Mouse (Mus musculus): Measurements from ENCODE around the gene Tshb. TPM values are rescaled to one million over a fixed set of nuclear protein-coding genes. Genes with fewer than 3 reads are reported as not detected.
A peak's percentile ranks its signal among the peaks of the same experiment; 100 is the strongest.

Gene Tshb
- polyA plus RNA-seq, 1 experiment: not detected

DNA sequence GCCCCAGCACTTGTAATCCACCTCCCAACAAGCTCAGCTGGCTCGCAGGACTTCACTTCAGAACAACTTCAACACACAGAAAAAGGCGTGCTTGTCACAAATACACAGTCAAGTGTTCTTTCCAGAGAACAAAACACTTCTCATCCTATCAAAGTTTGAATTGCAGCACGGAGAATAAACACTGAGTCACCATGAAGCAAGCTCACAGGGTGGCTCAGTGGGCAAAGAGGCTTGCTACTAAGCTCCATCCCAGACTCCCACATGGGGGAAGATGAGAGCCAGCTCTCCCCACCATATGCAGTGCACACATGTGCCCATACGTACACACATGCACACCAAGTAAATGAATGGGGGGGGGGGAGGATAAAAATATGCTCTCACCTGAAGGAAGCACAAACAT is 39.3 kb downstream of the Tshb start:
- no peak for TF ChIP-seq POLR2AphosphoS2 (IDR thresholded peaks at IDR 0.05; ENCODE audit: insufficient read length, low read depth)
- no peak for TF ChIP-seq POLR2A (IDR thresholded peaks at IDR 0.05; ENCODE audit: insufficient read length, low read depth)
- TF ChIP-seq TCF12 (IDR thresholded peaks at IDR 0.05; ENCODE audit: insufficient read depth, poor library complexity, severe bottlenecking): no peak
- TF ChIP-seq SRF (IDR thresholded peaks at IDR 0.05; ENCODE audit: control insufficient read depth, insufficient read length, low read depth): no peak
- TF ChIP-seq MYOD1 (IDR thresholded peaks at IDR 0.05; ENCODE audit: control insufficient read depth in 1 of 3, insufficient read length in 2 of 3, low read depth in 2 of 3): no peak
- TF ChIP-seq MAX (IDR thresholded peaks at IDR 0.05; ENCODE audit: low read depth): no peak
- no peak for TF ChIP-seq E2F4 (IDR thresholded peaks at IDR 0.05; ENCODE audit: insufficient read depth)
- Histone ChIP-seq H3K36me3 (ENCODE audit: control insufficient read depth, insufficient read depth) (no peaks in the 10 kb centered on the region), H3K27me3 (ENCODE audit: control insufficient read depth, insufficient read depth, insufficient read length) (no peaks in the 10 kb centered on the region), H3K79me2 (ENCODE audit: control insufficient read depth, insufficient read depth) (no peaks in the 10 kb centered on the region), H3K4me2 (ENCODE audit: low read depth) (no peak overlapping the region), H3K4me3 (no peak overlapping the region), H3ac (ENCODE audit: control insufficient read depth, insufficient read length) (no peak overlapping the region)

DNA sequence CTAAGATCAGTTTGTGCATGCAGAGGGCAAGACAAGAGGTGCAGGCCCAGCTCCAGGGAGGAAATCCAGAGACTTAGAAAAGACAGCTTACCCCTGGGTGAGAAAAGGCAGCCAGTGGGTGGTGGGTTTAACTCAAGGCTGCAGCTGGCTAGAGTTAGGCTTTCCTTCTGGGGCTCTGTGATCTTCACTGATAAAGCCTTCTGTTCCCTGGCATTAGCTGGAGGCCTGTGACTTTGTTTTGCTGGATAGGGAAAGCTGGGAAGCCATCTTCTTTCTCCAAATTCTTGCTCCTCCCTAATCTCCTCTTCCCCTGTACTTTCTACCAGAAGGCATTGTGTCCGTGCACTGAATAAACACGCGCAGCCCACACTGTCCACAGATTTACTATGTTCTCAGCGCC is 39.8 kb downstream of the Tshb start:
- TF ChIP-seq E2F4 (IDR thresholded peaks at IDR 0.05; ENCODE audit: insufficient read depth): no peak
- no peak for TF ChIP-seq SRF (IDR thresholded peaks at IDR 0.05; ENCODE audit: control insufficient read depth, insufficient read length, low read depth)
- no peak for TF ChIP-seq TCF3 (IDR thresholded peaks at IDR 0.05; ENCODE audit: insufficient read length, low read depth)
- TF ChIP-seq MYOD1 (IDR thresholded peaks at IDR 0.05; ENCODE audit: control insufficient read depth in 1 of 3, insufficient read length in 2 of 3, low read depth in 2 of 3): no peak
- TF ChIP-seq CEBPB (IDR thresholded peaks at IDR 0.05; ENCODE audit: insufficient read depth, poor library complexity, severe bottlenecking): no peak
- TF ChIP-seq REST (IDR thresholded peaks at IDR 0.05; ENCODE audit: insufficient read depth, insufficient read length): no peak
- no peak for TF ChIP-seq MAX (IDR thresholded peaks at IDR 0.05; ENCODE audit: low read depth)
- TF ChIP-seq USF1 (IDR thresholded peaks at IDR 0.05; ENCODE audit: low read depth): no peak
- no peak for TF ChIP-seq POLR2AphosphoS2 (IDR thresholded peaks at IDR 0.05; ENCODE audit: insufficient read length, low read depth)
- no peak for TF ChIP-seq MYOG (IDR thresholded peaks at IDR 0.05; ENCODE audit: control insufficient read depth in 1 of 3, insufficient read depth in 1 of 3, insufficient read length in 2 of 3, low read depth in 2 of 3)
- TF ChIP-seq POLR2A (IDR thresholded peaks at IDR 0.05; ENCODE audit: insufficient read length, low read depth): no peak
- TF ChIP-seq TCF12 (IDR thresholded peaks at IDR 0.05; ENCODE audit: insufficient read depth, poor library complexity, severe bottlenecking): no peak
- Histone ChIP-seq H3K4me2 (ENCODE audit: low read depth) (no peak overlapping the region), H3K4me3 (no peak overlapping the region), H3ac (ENCODE audit: control insufficient read depth, insufficient read length) (no peak overlapping the region), H3K79me2 (ENCODE audit: control insufficient read depth, insufficient read depth) (no peaks in the 10 kb centered on the region), H3K27me3 (ENCODE audit: control insufficient read depth, insufficient read depth, insufficient read length) (no peaks in the 10 kb centered on the region), H3K36me3 (ENCODE audit: control insufficient read depth, insufficient read depth) (no peaks in the 10 kb centered on the region)

DNA sequence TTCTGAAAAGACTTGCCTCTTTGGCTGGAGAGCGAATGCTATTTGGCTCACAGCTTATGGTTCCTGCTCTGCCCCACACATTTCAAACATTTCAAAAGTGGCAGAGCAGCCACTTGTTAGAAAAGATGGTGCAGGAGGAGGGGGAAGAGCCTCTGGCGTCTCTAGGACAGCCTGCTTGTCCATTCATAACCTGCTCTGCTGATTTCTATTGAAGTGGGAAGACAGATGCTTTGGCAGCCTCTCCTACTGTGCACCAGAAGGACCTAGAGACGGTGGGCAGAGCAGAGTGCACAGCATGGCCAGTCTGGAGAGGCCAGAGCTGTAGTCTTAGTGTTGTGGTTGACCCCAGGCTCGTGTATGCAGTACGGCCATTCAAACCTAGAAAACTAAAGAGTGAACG is 43.6 kb downstream of the Tshb start:
- TF ChIP-seq MAX (IDR thresholded peaks at IDR 0.05; ENCODE audit: low read depth): no peak
- no peak for TF ChIP-seq TCF12 (IDR thresholded peaks at IDR 0.05; ENCODE audit: insufficient read depth, poor library complexity, severe bottlenecking)
- no peak for TF ChIP-seq SRF (IDR thresholded peaks at IDR 0.05; ENCODE audit: control insufficient read depth, insufficient read length, low read depth)
- TF ChIP-seq MYOD1 (IDR thresholded peaks at IDR 0.05; ENCODE audit: control insufficient read depth in 1 of 3, insufficient read length in 2 of 3, low read depth in 2 of 3): no peak
- TF ChIP-seq POLR2AphosphoS2 (IDR thresholded peaks at IDR 0.05; ENCODE audit: insufficient read length, low read depth): no peak
- TF ChIP-seq REST (IDR thresholded peaks at IDR 0.05; ENCODE audit: insufficient read depth, insufficient read length): no peak
- TF ChIP-seq MYOG (IDR thresholded peaks at IDR 0.05; ENCODE audit: control insufficient read depth in 1 of 3, insufficient read depth in 1 of 3, insufficient read length in 2 of 3, low read depth in 2 of 3): no peak
- TF ChIP-seq E2F4 (IDR thresholded peaks at IDR 0.05; ENCODE audit: insufficient read depth): no peak
- Histone ChIP-seq H3K27me3 (ENCODE audit: control insufficient read depth, insufficient read depth, insufficient read length) (no peaks in the 10 kb centered on the region), H3K4me2 (ENCODE audit: low read depth) (no peak overlapping the region), H3ac (ENCODE audit: control insufficient read depth, insufficient read length) (no peak overlapping the region), H3K36me3 (ENCODE audit: control insufficient read depth, insufficient read depth) (no peaks in the 10 kb centered on the region), H3K4me3 (no peak overlapping the region), H3K79me2 (ENCODE audit: control insufficient read depth, insufficient read depth) (no peaks in the 10 kb centered on the region)

DNA sequence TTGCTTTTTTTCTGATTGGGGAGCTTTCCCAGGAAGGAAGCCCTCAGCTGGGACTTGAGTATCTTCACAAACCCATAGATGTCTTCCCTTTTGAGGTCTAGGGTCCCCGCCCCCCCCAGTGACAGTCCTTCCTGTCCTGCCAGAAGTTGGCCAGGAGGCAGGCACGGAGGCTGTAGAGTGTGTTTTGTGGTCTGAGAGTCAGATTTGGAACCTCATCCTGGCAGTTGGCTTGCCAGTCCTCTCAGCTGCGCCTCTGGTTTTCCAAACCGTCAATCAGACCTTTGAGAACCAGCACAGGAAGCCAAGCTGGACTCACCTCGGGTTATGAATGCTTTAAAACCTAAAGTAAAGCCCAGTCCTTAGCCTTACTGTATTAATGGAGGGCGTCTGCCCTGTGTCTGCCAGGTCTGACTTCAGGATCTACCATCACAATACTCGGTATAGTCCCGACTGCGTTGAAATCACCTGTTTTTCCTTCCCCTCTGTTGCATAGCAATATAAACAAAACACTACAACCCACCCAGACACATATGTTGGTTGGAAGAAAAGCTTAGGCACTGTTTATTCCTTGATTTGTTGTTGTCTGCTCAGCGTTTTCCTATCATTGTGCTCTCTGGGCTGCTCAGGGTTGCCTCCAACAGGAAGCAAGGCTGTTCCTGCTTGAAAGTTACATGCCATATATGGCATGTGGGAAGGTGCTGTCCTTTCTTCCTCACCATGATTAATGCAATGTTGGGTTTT is 44.2 kb downstream of the Tshb start:
- Histone ChIP-seq H3K4me2 (ENCODE audit: low read depth) (no peak overlapping the region), H3K36me3 (ENCODE audit: control insufficient read depth, insufficient read depth) (no peaks in the 10 kb centered on the region), H3K27me3 (ENCODE audit: control insufficient read depth, insufficient read depth, insufficient read length) (no peaks in the 10 kb centered on the region), H3K4me3 (no peak overlapping the region), H3ac (ENCODE audit: control insufficient read depth, insufficient read length) (no peak overlapping the region), H3K79me2 (ENCODE audit: control insufficient read depth, insufficient read depth) (no peaks in the 10 kb centered on the region)
- peak; percentile 85 for TF ChIP-seq SRF (IDR thresholded peaks at IDR 0.05; ENCODE audit: control insufficient read depth, insufficient read length, low read depth)
- no peak for TF ChIP-seq MAX (IDR thresholded peaks at IDR 0.05; ENCODE audit: low read depth)

DNA sequence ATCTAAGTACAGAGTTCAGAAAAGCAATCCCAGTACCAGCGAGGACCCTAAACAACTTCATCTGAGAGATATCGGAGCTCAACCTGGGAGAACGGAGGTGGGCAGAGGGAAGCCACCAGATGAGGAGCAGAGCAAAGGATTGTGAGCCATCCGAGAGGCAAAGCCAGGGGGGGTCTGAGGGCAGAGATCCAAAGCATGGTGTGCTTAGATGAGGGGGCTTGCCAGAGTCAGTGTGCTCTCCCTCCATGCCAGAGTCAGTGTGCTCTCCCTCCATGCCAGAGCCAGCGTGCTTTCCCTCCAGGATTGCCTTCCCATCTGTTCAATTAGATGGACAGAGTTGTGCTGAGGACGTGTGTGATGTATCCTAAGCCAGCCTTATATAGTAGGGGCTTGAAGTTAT is 45.4 kb downstream of the Tshb start:
- Histone ChIP-seq H3K36me3 (ENCODE audit: control insufficient read depth, insufficient read depth) (no peaks in the 10 kb centered on the region), H3ac (ENCODE audit: control insufficient read depth, insufficient read length) (no peak overlapping the region)

More for the DNA sequence above, 45.4 kb downstream of the Tshb start:
- H3K4me3 ChIP-seq: no peak overlapping the region
- TF ChIP-seq E2F4 (IDR thresholded peaks at IDR 0.05; ENCODE audit: insufficient read depth): no peak
- TF ChIP-seq CEBPB (IDR thresholded peaks at IDR 0.05; ENCODE audit: insufficient read depth, poor library complexity, severe bottlenecking): no peak
- no peak for TF ChIP-seq REST (IDR thresholded peaks at IDR 0.05; ENCODE audit: insufficient read depth, insufficient read length)
- TF ChIP-seq POLR2AphosphoS2 (IDR thresholded peaks at IDR 0.05; ENCODE audit: insufficient read length, low read depth): no peak
- TF ChIP-seq POLR2A (IDR thresholded peaks at IDR 0.05; ENCODE audit: insufficient read length, low read depth): no peak
- TF ChIP-seq MAX (IDR thresholded peaks at IDR 0.05; ENCODE audit: low read depth): no peak
- no peak for TF ChIP-seq MYOD1 (IDR thresholded peaks at IDR 0.05; ENCODE audit: control insufficient read depth in 1 of 3, insufficient read length in 2 of 3, low read depth in 2 of 3)
- TF ChIP-seq TCF3 (IDR thresholded peaks at IDR 0.05; ENCODE audit: insufficient read length, low read depth): no peak
- no peak for TF ChIP-seq MYOG (IDR thresholded peaks at IDR 0.05; ENCODE audit: control insufficient read depth in 1 of 3, insufficient read depth in 1 of 3, insufficient read length in 2 of 3, low read depth in 2 of 3)
- TF ChIP-seq USF1 (IDR thresholded peaks at IDR 0.05; ENCODE audit: low read depth): no peak
- TF ChIP-seq SRF (IDR thresholded peaks at IDR 0.05; ENCODE audit: control insufficient read depth, insufficient read length, low read depth): no peak
- no peak for TF ChIP-seq TCF12 (IDR thresholded peaks at IDR 0.05; ENCODE audit: insufficient read depth, poor library complexity, severe bottlenecking)
- no peaks in the 10 kb centered on the region for H3K27me3 ChIP-seq (ENCODE audit: control insufficient read depth, insufficient read depth, insufficient read length)
- H3K79me2 ChIP-seq (ENCODE audit: control insufficient read depth, insufficient read depth): no peaks in the 10 kb centered on the region
- H3K4me2 ChIP-seq (ENCODE audit: low read depth): no peak overlapping the region

All from myocyte (in vitro differentiated cells).